Mouse (Mus musculus) bone marrow, adult 2 months (tissue): ENCODE measurements around the gene Hsd11b1.

Experiments used
- CTCF ChIP-seq: fragments of 200-500 bp; IDR thresholded peaks from 2 replicates; pipeline ENCODE4 v1.5.1; 2011; ENCODE audit warnings: low read length, control low read depth; ENCODE audit not compliant: control insufficient read depth, insufficient read depth
- POLR2A ChIP-seq: fragments of 200-500 bp; IDR thresholded peaks from 2 replicates; pipeline ENCODE4 v1.6.1; 2011; ENCODE audit warnings: low read depth, mild to moderate bottlenecking, control low read depth, low read length, borderline replicate concordance; ENCODE audit not compliant: control insufficient read depth

GRCm38 (mm10) chr1:193243571-193244193, 20.2 kb downstream of the Hsd11b1 start:
- TF ChIP-seq CTCF (no peak), POLR2A (no peak)
